Mouse (Mus musculus) left cerebral cortex, postnatal 14 days (tissue): ENCODE data around the gene Gm20388. TPM values are rescaled to one million over a fixed set of nuclear protein-coding genes. Genes with fewer than 3 reads are reported as not detected.

Experiments
- DNase-seq, 2 experiments: peaks; one replicate each; pipeline ENCODE4 v3.0.0; 2021 to 2022; ENCODE audit warnings: low spot score in 2 of 2, mixed read lengths in 1 of 2
- intact Hi-C: fragments of 180-260 bp; cut with DNase I; formaldehyde crosslinking; loops from one replicate; pipeline ENCODE4 v1.15.1; 2025
- total RNA-seq, 2 experiments: library from RNA; stranded (reverse); gene quantifications; 2 replicates each; pipeline ENCODE4 v1.2.3; 2021

Gm20388 gene
- total RNA-seq, 2 experiments from 2014 or later = 2.8 to 7.3 TPM

DNA sequence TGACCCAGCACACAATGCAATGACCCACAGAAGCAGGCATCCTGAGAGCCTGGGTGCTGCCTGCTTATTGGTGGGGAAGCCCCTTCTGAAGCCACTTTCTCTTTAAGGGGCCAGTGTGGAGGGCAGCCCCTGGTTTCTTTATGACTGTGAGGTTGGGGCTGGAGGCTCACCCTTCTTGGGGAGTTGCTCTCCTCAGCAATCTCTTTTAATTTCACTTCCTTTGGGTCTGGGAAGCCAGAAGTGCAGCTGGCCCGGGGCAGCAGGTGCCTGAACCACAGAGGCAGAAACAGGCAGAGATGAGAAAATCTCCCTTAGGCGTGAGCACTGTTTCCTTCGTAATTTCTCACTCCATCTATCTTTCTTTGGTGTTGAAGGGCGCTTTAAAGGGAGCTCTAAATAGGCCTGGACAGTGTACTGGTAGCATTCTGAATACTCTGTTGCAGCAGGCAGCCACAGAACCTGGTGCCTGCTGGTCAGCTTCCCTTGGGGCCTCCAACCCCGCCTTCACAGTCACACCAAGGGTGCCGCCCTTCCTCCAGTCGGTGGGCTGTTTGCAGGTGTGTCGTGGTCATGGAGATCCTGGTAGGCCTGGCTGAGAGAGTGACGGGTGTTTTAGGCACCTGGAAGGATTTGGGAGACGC, 2791.8 kb downstream of the Gm20388 start:
- no peak for DNase-seq
- intact Hi-C loops = no loop called here

DNA sequence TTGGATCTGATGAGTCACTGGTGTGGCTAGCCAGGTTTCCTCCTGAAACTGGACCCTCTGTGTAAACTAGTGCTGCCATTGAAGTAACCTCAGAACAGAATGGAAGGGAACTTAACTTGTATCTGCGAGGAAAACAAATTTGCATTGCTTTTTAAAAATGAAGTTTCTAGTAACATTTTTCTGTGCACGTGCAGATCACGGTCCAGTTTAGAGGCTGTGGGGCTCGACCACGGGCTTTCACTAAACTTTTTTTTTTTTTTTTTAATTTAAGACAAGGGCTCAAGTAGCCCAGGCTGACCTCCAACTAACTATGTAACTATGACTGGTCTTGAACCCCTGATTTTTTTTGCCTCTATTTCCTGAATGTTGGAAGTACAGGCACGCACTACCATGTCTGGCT, 2792.3 kb downstream of the Gm20388 start:
- DNase-seq = no peak
- intact Hi-C loops = no loop called here

GRCm38 (mm10) chr8:122704612-122705011, 2794.0 kb downstream of the Gm20388 start:
- DNase-seq = no peak
- intact Hi-C loops = no loop called here

DNA sequence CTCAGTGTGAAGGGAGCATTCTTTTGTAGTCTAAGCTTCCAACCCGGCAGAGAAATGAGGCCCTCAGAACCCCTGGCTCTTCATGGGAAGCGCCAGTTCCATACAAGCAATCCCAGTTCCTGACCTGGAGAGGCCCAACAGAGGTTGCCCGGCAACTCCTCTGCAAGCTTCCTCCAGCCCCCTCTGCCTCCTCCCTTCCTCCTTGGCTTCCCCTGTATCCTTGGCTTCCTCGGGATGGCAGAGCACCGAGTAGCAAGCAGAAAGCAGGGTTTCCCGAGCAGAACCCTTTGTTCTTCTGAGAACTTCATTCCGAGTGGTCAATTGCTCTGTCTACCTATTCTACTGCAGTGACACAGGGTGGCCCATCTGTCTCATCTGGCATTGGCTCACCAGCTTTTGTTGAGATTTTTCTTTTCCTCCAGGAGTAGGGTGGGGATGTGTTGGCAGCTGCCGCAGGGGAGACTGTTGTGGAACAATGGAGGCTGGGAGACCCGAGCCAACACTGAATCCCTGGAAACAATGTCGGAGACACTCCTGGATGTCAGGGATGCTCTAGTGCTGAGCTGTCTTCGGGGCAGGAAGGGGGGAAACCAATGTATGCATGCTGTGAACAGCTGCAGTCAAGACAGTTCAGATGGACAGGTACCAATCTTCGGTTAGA, 2795.4 kb downstream of the Gm20388 start:
- no peak for DNase-seq
- intact Hi-C loops = no loop called here

GRCm38 (mm10) chr8:122707184-122707583, 2796.5 kb downstream of the Gm20388 start:
- DNase-seq = no peak
- intact Hi-C loops = no loop called here

DNA sequence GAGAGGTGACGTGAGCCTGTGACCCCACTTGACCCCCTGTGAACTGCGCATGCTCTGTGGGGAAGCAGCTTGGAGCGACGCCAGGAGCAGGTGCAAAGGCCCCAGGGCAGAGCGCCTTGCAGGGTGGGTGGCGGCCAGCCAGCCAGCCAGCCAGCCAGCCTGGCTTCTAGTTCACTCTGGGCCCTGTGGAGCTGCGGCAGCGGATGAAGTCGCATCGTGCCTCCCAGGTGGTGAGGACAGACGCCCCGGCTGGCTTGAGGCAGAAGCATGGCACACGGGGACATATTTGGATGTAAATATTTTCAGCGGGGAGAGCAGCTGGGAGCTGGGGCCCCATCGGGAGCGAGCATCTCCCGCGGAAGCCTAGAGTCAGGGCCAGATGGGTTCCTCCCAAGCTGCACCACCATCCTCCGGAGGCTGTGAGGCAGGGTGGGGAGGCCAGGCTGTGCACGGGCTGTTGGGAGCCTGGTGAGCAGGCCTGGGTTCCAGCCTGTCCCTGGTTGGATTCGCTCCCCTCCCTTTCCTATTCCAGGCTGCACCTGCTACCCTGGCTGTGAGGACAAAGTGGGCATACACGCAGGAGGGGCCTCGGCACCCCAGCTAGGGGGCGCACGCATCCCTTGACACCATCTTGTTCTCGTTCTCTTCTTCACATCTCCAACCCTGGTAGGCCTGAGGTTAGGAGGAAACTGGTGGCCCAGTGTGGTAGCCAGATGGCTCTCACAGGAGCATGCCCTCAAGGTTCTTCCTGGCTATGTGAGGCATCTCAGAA, 2798.9 kb downstream of the Gm20388 start:
- intact Hi-C loops = no loop called here
- peak in 1 of 2 experiments; percentile 19 for DNase-seq

DNA sequence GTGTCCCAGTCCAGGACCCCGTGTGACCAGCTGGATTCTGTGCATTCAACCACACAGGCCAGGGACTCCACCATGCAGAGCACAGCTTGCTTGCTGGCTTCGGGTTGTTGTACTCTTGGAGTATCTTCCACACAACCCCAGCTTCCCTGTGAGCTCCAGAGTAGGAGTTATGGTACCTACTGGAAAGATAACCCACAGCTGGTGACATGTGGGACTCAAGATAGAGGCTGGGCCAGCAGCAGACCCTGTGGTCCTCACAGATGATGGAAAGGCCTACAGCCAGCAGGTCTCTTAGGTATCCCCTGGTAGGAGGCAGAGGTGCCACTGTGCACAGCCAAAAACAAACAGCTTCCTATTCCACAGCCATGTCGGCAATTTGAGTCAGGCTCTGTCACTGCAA, 2800.8 kb downstream of the Gm20388 start:
- no peak for DNase-seq
- intact Hi-C loops = no loop called here

DNA sequence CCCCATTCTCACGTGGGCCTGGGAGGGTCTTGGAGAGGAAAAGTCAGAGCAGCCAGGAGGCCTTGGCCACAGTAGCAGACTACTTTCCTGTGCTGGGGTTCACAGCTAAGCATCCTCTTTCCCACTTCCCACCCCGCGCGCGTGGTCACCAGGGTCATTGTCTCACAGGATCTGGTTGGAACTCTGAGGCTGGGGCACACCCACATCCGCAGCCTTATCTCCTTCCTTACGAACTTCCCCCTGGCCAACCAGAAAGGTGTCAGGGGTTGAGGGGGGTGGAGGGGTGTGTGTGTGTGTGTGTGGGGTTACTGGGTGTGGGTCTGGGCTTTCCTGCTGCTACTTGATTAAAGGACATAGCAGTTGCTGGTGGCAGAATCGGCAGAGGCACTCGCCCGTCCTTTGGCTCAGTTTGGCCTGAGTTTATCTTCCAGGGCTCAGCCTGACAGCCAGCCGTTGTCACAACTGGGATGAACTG, 2801.3 kb downstream of the Gm20388 start:
- DNase-seq = no peak
- intact Hi-C loops = no loop called here

GRCm38 (mm10) chr8:122712411-122713156, 2801.9 kb downstream of the Gm20388 start:
- DNase-seq = peak; percentile 35 to 41
- intact Hi-C loops = no loop called here

- no peak for DNase-seq
- intact Hi-C loops = no loop called here
Measured at GRCm38 (mm10) chr8:122713157-122713518, 2802.5 kb downstream of the Gm20388 start.

DNA sequence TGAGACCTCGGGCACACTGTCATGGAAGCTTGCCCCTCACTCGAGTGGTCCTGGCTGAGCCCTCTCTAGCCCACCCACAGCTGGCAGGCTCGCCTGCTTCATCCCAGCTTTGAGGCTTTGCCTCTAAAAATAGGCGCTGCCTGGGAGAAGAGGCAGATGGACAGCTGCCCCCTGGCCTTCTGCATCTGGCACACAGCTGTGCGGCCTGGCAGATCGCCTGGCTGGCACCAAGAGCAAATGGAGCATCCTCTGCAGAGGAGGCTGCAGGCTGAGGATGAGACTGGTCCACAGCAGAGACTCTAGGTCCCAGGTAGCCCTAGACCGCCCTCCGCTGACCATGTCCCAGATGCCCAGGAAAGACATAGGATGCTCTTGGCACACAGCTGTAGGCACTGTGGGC, 2805.9 kb downstream of the Gm20388 start:
- peak in 1 of 2 experiments; percentile 22 for DNase-seq
- intact Hi-C loops = no loop called here

DNA sequence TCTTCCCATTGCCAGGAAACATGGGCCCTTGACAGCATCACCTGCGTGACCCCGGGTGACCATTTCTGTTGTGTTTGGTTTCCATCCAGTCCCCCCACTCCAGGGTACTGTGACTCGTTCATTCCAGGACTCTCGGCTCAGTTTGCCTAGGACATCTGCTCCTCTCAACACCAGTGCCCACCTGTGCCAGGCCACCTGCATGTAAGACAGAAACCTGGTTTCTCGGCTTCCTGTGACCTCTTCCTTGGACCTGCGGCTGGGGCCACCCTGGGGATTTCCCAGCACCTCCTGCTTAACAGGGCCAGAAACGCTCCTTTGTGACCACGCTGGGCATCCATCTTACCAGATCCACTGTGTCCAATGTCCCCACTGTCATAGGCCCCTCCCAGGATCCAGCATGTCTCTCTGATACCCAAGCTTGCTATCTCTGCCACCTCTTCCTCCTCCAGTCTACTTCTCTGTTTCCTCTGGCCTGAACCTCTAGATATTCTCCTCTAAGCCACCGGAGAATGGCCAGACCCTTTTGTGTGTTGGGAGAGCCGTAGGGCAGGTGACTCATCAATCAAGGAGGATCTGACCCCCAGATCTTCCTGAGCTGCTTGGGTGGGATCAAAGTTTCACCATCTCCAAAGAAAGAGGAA, 2807.3 kb downstream of the Gm20388 start:
- DNase-seq = no peak
- intact Hi-C loops = no loop called here

GRCm38 (mm10) chr8:122718711-122719499, 2808.3 kb downstream of the Gm20388 start:
- intact Hi-C loops = no loop called here

GRCm38 (mm10) chr8:122719500-122720065, 2808.9 kb downstream of the Gm20388 start:
- intact Hi-C loops = no loop called here
- DNase-seq = no peak

More at GRCm38 (mm10) chr8:122718711-122719499, 2808.3 kb downstream of the Gm20388 start:
- DNase-seq = no peak

DNA sequence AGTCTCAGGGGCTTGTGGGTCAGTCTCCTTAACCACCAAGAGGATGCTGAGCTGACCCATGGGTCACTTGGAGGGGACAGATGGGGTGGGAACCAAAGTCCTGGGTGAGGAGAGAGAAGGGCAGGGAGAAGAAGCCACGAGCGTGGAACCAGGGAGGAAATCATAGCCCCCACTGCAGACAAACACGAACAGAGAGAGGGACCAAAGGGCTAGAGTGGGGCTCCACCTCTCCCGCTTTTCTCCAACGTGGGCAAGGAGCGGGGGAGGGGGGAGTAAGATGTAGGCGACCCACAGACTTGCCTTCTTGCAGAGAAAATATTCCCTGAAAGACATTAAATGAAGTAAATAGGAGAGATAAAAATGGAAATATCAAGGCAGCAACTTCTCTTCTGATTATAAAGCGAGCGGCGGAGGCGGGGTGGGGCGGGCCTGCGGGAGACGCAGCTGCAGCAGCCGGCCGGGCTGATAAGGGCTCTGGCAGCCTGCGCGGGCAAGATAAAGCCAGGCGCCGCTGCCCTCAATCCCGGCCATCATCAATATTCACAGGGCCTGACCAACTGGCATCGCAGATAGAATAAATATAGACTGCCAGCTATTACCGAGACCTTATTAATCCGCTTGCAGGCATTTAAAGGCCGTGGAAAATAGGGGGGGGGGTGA, 2809.6 kb downstream of the Gm20388 start:
- intact Hi-C loops = no loop called here
- peak in 1 of 2 experiments; percentile 61 for DNase-seq

GRCm38 (mm10) chr8:122720811-122721640, 2810.4 kb downstream of the Gm20388 start:
- DNase-seq = no peak
- intact Hi-C loops = no loop called here

DNA sequence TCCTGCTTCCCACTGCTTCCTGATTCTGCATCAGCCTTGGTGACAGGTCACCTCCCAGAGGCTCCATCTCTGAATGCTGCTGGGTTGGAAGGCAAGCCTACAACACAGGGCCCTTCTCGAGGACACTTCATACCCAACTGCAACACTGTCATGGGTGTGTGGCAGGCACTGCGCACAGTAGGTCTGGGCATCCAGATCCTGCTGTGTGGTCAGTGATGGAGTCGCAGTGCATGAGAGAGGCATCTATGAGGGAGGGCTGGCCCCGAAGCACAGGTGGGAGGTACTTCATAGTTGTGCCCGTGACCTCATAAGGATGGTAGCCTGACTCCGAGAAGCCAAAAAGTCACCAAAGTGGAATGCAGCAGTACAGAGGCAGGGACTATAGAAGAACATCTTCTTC, 2814.5 kb downstream of the Gm20388 start:
- DNase-seq = no peak
- intact Hi-C loops = no loop called here
